Mouse (Mus musculus) liver, embryonic 14.5 days (tissue): ENCODE results near the gene Dock8.

Experiments used
- CTCF ChIP-seq: IDR thresholded peaks from 2 replicates; pipeline ENCODE4 v1.5.1; 2016; ENCODE audit warnings: antibody characterized with exemption, low read depth, control low read depth
- EP300 ChIP-seq: IDR thresholded peaks from 2 replicates; pipeline ENCODE4 v1.6.1; 2016; ENCODE audit warnings: antibody characterized with exemption, low read depth

DNA sequence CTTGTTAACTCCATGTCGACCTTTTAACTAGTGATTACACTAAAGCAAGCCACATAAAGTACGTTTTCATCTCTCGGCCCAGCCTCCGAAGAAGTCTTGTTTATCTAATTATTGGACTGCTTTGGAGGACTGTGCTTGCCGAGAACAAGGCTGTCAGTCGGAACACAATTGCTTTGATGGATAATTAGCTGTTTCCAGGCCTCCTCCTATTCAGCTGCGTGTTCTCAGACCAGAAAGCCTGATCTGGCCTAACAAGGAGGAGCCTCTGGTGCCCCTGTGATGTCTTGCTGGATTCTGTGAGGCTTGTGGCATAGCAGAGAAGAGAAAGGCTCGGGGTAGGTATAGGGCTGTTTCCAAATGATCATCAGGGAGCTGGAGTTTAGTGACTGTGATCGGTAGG, 106.3 kb downstream of the Dock8 start:
- TF ChIP-seq EP300 (no peak), CTCF (no peak)
